Mouse (Mus musculus): ENCODE results near the gene Pianp. TPM values are rescaled to one million over a fixed set of nuclear protein-coding genes. Genes with fewer than 3 reads are reported as not detected.
A peak's percentile ranks its signal among the peaks of the same experiment; 100 is the strongest.
"Not testable (repeated sequence)": the region's sequence is repeated elsewhere in the genome, so short reads cannot be mapped to it uniquely, and the experiment has no call there.

Pianp gene
- polyA plus RNA-seq, 1 experiment from 2014 or later, result 1.6 TPM

DNA sequence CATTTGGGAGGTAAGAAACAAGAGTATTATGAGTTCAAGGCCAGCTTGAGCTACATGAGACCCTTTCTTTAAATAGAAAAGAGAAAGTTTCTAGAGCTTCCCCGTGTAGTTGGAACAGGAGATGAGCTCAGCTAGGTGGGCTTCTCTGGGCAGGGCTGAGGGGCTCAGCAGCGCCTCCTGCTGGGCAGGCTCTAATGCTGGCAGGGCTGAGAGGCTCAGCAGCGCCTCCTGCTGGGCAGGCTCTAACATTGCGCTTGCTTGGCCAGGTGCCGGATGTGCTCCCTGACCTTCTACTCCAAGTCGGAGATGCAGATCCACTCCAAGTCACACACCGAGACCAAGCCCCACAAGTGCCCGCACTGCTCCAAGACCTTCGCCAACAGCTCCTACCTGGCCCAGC is 34.0 kb downstream of the Pianp start:
- H3K36me3 ChIP-seq (ENCODE audit: control insufficient read depth, insufficient read depth, low read length); H3K9me3 ChIP-seq (ENCODE audit: control insufficient read depth, low read length); H3K4me2 ChIP-seq (replicated peaks; ENCODE audit: low read depth, low read length); H3K27me3 ChIP-seq (ENCODE audit: control insufficient read depth, insufficient read depth, low read length); H3K4me3 ChIP-seq (ENCODE audit: low read depth, low read length); ATAC-seq (ENCODE audit: low FRiP score); H3K27ac ChIP-seq (ENCODE audit: low read depth, low read length); H3K4me1 ChIP-seq (replicated peaks; ENCODE audit: control insufficient read depth, insufficient read depth, low read length); H3K9ac ChIP-seq (ENCODE audit: low read depth, low read length): not testable (repeated sequence)
- DNase-seq (ENCODE audit: low spot score), result peak; percentile 80
- 30% methylated on average over 7 of the region's 9 CpGs for WGBS

DNA sequence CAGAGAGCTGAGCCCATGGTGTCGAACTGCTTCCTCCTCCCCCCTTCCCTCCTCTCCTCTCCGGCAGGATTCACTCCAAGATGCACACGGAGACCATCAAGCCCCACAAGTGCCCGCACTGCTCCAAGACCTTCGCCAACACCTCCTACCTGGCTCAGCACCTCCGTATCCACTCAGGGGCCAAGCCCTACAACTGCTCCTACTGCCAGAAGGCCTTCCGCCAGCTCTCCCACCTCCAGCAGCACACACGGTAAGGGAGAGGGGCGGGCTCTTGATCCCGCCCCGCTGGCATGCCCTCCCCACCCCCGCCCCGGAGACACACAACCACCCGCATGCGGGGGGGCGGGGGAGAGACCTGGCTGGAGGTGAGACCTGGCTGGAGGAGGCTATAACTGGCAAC is 35.1 kb downstream of the Pianp start:
- no peaks in the 10 kb centered on the region for H3K27me3 ChIP-seq (ENCODE audit: control insufficient read depth, insufficient read depth, low read length)
- DNase-seq (ENCODE audit: low spot score), result no peak
- H3K27ac ChIP-seq (ENCODE audit: low read depth, low read length), result no peak overlapping the region
- no peak overlapping the region for H3K4me2 ChIP-seq (replicated peaks; ENCODE audit: low read depth, low read length)
- no peaks in the 10 kb centered on the region for H3K9me3 ChIP-seq (ENCODE audit: control insufficient read depth, low read length)
- no peak for ATAC-seq (ENCODE audit: low FRiP score)
- peaks cover 12% of the 10 kb centered on the region for H3K36me3 ChIP-seq (ENCODE audit: control insufficient read depth, insufficient read depth, low read length)
- 93% methylated on average over 16 of the region's 16 CpGs for WGBS
- H3K4me3 ChIP-seq (ENCODE audit: low read depth, low read length), result no peak overlapping the region
- no peaks in the 10 kb centered on the region for H3K4me1 ChIP-seq (replicated peaks; ENCODE audit: control insufficient read depth, insufficient read depth, low read length)
- no peak overlapping the region for H3K9ac ChIP-seq (ENCODE audit: low read depth, low read length)

GRCm38 (mm10) chr6:125038666-125039065 is 42.2 kb downstream of the Pianp start:
- Histone ChIP-seq H3K9ac (ENCODE audit: low read depth, low read length) (no peak overlapping the region), H3K4me3 (ENCODE audit: low read depth, low read length) (no peak overlapping the region), H3K4me2 (replicated peaks; ENCODE audit: low read depth, low read length) (peak overlapping the region; percentile 37), H3K4me1 (replicated peaks; ENCODE audit: control insufficient read depth, insufficient read depth, low read length) (no peaks in the 10 kb centered on the region; the same call in 1 of the 2 replicates), H3K36me3 (ENCODE audit: control insufficient read depth, insufficient read depth, low read length) (peaks cover 3% of the 10 kb centered on the region), H3K27me3 (ENCODE audit: control insufficient read depth, insufficient read depth, low read length) (no peaks in the 10 kb centered on the region), H3K9me3 (ENCODE audit: control insufficient read depth, low read length) (no peaks in the 10 kb centered on the region), H3K27ac (ENCODE audit: low read depth, low read length) (no peak overlapping the region)
- peak; percentile 18 for DNase-seq (ENCODE audit: low spot score)
- no peak for ATAC-seq (ENCODE audit: low FRiP score)
- WGBS, result 93% methylated on average over 4 of the region's 4 CpGs

DNA sequence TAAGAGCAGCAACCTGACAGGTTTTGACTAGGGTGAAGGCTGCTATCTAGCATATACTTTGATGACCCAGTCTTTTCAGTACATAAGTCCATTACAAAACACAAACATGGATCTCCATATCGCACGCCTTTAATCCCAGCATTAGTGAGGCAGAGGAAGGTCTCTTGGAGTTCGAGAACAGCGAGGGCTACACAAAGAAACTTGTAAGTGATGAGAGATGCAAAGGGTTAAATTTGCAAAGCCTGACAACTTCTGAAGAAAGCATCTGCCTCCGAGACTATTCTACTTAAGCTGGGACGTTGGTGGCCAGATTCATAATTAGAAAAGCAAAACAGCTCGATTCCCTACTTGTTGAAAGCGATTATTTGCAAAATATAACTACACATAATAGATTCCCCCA is 42.6 kb downstream of the Pianp start:
- no peaks in the 10 kb centered on the region; the same call in 1 of the 2 replicates for H3K4me1 ChIP-seq (replicated peaks; ENCODE audit: control insufficient read depth, insufficient read depth, low read length)
- no peaks in the 10 kb centered on the region for H3K9me3 ChIP-seq (ENCODE audit: control insufficient read depth, low read length)
- peaks cover 6% of the 10 kb centered on the region; the same call in 1 of the 2 replicates for H3K36me3 ChIP-seq (ENCODE audit: control insufficient read depth, insufficient read depth, low read length)
- 0 out of 2 replicates have a peak overlapping the region, but pooled peaks have one; percentile 25 for H3K27ac ChIP-seq (ENCODE audit: low read depth, low read length)
- H3K27me3 ChIP-seq (ENCODE audit: control insufficient read depth, insufficient read depth, low read length), result no peaks in the 10 kb centered on the region
- 8% methylated on average over 8 of the region's 8 CpGs for WGBS
- H3K9ac ChIP-seq (ENCODE audit: low read depth, low read length), result 0 out of 2 replicates have a peak overlapping the region, but pooled peaks have one; percentile 24
- peak overlapping the region; percentile 64 for H3K4me3 ChIP-seq (ENCODE audit: low read depth, low read length)
- peak; percentile 36; the same call in 1 of the 2 replicates for ATAC-seq (ENCODE audit: low FRiP score)
- peak overlapping the region; percentile 37 for H3K4me2 ChIP-seq (replicated peaks; ENCODE audit: low read depth, low read length)
- no peak for DNase-seq (ENCODE audit: low spot score)

- Histone ChIP-seq H3K4me2 (replicated peaks; ENCODE audit: low read depth, low read length) (peak within 1 kb of the TSS; percentile 61), H3K9ac (ENCODE audit: low read depth, low read length) (peak within 1 kb of the TSS; percentile 84), H3K27ac (ENCODE audit: low read depth, low read length) (peak within 1 kb of the TSS; percentile 56), H3K4me3 (ENCODE audit: low read depth, low read length) (peak within 1 kb of the TSS; percentile 64), H3K36me3 (ENCODE audit: control insufficient read depth, insufficient read depth, low read length) (peaks cover 6% of the 10 kb centered on the region; the same call in 1 of the 2 replicates), H3K27me3 (ENCODE audit: control insufficient read depth, insufficient read depth, low read length) (no peaks in the 10 kb centered on the region), H3K9me3 (ENCODE audit: control insufficient read depth, low read length) (no peaks in the 10 kb centered on the region), H3K4me1 (replicated peaks; ENCODE audit: control insufficient read depth, insufficient read depth, low read length) (no peaks in the 10 kb centered on the region; the same call in 1 of the 2 replicates)
- peak; percentile 94 for DNase-seq (ENCODE audit: low spot score)
- under 1% methylated on average over 26 of the region's 26 CpGs for WGBS
- peak; percentile 97 for ATAC-seq (ENCODE audit: low FRiP score)
These were observed 43.1 kb downstream of the Pianp start, which contains the start of gene Ing4 for GRCm38 (mm10) chr6:125039533-125040153. Gene Ing4, plus strand, starts transcription at chr6:125039760.

DNA sequence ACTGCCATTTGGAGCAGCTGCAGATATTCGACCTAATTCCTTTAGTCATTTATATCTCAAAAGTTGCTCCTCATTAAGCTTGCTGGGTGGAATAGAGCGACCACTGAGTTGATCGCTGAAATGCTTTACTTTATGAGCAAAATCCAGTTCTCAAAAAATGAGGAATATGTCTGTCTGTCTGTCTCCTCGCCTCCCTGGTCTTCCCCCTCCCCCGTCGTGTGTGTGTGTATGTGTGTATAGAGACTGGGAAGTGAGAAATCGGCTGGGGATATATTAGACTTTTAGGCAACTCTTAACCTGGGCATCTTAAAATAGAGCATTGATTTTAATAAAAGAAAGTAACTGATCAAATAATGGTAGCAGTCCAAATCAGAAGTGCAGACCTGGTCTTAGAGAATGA is 43.7 kb downstream of the Pianp start:
- DNase-seq (ENCODE audit: low spot score), result no peak
- H3K9me3 ChIP-seq (ENCODE audit: control insufficient read depth, low read length), result no peaks in the 10 kb centered on the region
- H3K4me1 ChIP-seq (replicated peaks; ENCODE audit: control insufficient read depth, insufficient read depth, low read length), result no peaks in the 10 kb centered on the region; the same call in 1 of the 2 replicates

DNA sequence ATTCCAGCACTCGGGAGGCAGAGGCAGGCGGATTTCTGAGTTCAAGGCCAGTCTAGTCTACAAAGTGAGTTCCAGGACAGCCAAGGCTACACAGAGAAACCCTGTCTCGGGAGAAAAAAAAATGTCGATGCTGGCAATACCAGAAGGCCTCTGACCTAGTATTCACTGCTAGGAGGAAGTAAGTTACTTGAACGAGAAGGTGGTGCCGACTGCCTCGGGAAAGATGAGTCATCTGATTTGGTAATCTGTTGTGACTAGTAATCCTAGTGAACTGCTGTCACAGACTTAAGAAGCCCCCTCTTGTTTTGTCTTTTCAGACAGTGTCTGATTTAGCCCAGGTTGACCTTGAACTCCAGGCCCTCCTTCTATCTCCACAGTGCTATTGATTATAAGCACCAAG is 44.6 kb downstream of the Pianp start:
- Histone ChIP-seq H3K9me3 (ENCODE audit: control insufficient read depth, low read length) (no peaks in the 10 kb centered on the region), H3K4me3 (ENCODE audit: low read depth, low read length) (no peak overlapping the region), H3K27me3 (ENCODE audit: control insufficient read depth, insufficient read depth, low read length) (no peaks in the 10 kb centered on the region), H3K4me1 (replicated peaks; ENCODE audit: control insufficient read depth, insufficient read depth, low read length) (no peaks in the 10 kb centered on the region; the same call in 1 of the 2 replicates), H3K27ac (ENCODE audit: low read depth, low read length) (no peak overlapping the region), H3K36me3 (ENCODE audit: control insufficient read depth, insufficient read depth, low read length) (peaks cover 6% of the 10 kb centered on the region; the same call in 1 of the 2 replicates), H3K9ac (ENCODE audit: low read depth, low read length) (no peak overlapping the region), H3K4me2 (replicated peaks; ENCODE audit: low read depth, low read length) (no peak overlapping the region)
- DNase-seq (ENCODE audit: low spot score) (no peak), ATAC-seq (ENCODE audit: low FRiP score) (no peak)
- 94% methylated on average over 7 of the region's 7 CpGs for WGBS

More for the DNA sequence above, 43.7 kb downstream of the Pianp start:
- 20% methylated on average over 7 of the region's 7 CpGs for WGBS
- Histone ChIP-seq H3K36me3 (ENCODE audit: control insufficient read depth, insufficient read depth, low read length) (peaks cover 6% of the 10 kb centered on the region; the same call in 1 of the 2 replicates), H3K4me2 (replicated peaks; ENCODE audit: low read depth, low read length) (peak overlapping the region; percentile 61), H3K27me3 (ENCODE audit: control insufficient read depth, insufficient read depth, low read length) (no peaks in the 10 kb centered on the region), H3K27ac (ENCODE audit: low read depth, low read length) (peak overlapping the region; percentile 56), H3K4me3 (ENCODE audit: low read depth, low read length) (peak overlapping the region; percentile 64), H3K9ac (ENCODE audit: low read depth, low read length) (peak overlapping the region; percentile 84)
- ATAC-seq (ENCODE audit: low FRiP score), result peak; percentile 5; the same call in 1 of the 2 replicates

- H3K9ac ChIP-seq (ENCODE audit: low read depth, low read length), result no peak overlapping the region
- H3K4me1 ChIP-seq (replicated peaks; ENCODE audit: control insufficient read depth, insufficient read depth, low read length), result no peaks in the 10 kb centered on the region; the same call in 1 of the 2 replicates
- no peaks in the 10 kb centered on the region for H3K27me3 ChIP-seq (ENCODE audit: control insufficient read depth, insufficient read depth, low read length)
- DNase-seq (ENCODE audit: low spot score) (no peak), ATAC-seq (ENCODE audit: low FRiP score) (no peak)
- H3K27ac ChIP-seq (ENCODE audit: low read depth, low read length), result no peak overlapping the region
- WGBS, result 95% methylated on average over 7 of the region's 7 CpGs
- H3K4me3 ChIP-seq (ENCODE audit: low read depth, low read length), result no peak overlapping the region
- H3K36me3 ChIP-seq (ENCODE audit: control insufficient read depth, insufficient read depth, low read length), result peaks cover 3% of the 10 kb centered on the region; the same call in 1 of the 2 replicates
- no peak overlapping the region for H3K4me2 ChIP-seq (replicated peaks; ENCODE audit: low read depth, low read length)
- no peaks in the 10 kb centered on the region for H3K9me3 ChIP-seq (ENCODE audit: control insufficient read depth, low read length)
These were observed 45.6 kb downstream of the Pianp start for GRCm38 (mm10) chr6:125042081-125042480.

- Histone ChIP-seq H3K27ac (ENCODE audit: low read depth, low read length) (no peak overlapping the region), H3K9ac (ENCODE audit: low read depth, low read length) (no peak overlapping the region), H3K36me3 (ENCODE audit: control insufficient read depth, insufficient read depth, low read length) (peaks cover 21% of the 10 kb centered on the region), H3K9me3 (ENCODE audit: control insufficient read depth, low read length) (no peaks in the 10 kb centered on the region), H3K27me3 (ENCODE audit: control insufficient read depth, insufficient read depth, low read length) (no peaks in the 10 kb centered on the region), H3K4me3 (ENCODE audit: low read depth, low read length) (no peak overlapping the region), H3K4me1 (replicated peaks; ENCODE audit: control insufficient read depth, insufficient read depth, low read length) (no peaks in the 10 kb centered on the region), H3K4me2 (replicated peaks; ENCODE audit: low read depth, low read length) (no peak overlapping the region)
- ATAC-seq (ENCODE audit: low FRiP score) (peak; percentile 34; the same call in 1 of the 2 replicates), DNase-seq (ENCODE audit: low spot score) (peak; percentile 88)
- WGBS, result 49% methylated on average over 5 of the region's 5 CpGs
These were observed 50.2 kb downstream of the Pianp start for GRCm38 (mm10) chr6:125046691-125047090.
